Mouse (Mus musculus) left cerebral cortex, postnatal 10 days (tissue): ENCODE results near the gene D930007J09Rik. TPM values are rescaled to one million over a fixed set of nuclear protein-coding genes. Genes with fewer than 3 reads are reported as not detected.
A peak's percentile ranks its signal among the peaks of the same experiment; 100 is the strongest.

Experiments
- DNase-seq, 2 experiments: peaks; one replicate each; pipeline ENCODE4 v3.0.0; 2021 to 2022; ENCODE audit warnings: low spot score in 2 of 2, mixed read lengths in 1 of 2; ENCODE audit errors: extremely low spot score in 1 of 2
- intact Hi-C: fragments of 180-260 bp; cut with DNase I; formaldehyde crosslinking; loops from one replicate; pipeline ENCODE4 v1.15.1; 2025
- total RNA-seq, 2 experiments: library from RNA; stranded (reverse); gene quantifications; 2 replicates each; pipeline ENCODE4 v1.2.3; 2021

Gene D930007J09Rik
- total RNA-seq, 2 experiments from 2014 or later = 1.5 to 2.1 TPM

DNA sequence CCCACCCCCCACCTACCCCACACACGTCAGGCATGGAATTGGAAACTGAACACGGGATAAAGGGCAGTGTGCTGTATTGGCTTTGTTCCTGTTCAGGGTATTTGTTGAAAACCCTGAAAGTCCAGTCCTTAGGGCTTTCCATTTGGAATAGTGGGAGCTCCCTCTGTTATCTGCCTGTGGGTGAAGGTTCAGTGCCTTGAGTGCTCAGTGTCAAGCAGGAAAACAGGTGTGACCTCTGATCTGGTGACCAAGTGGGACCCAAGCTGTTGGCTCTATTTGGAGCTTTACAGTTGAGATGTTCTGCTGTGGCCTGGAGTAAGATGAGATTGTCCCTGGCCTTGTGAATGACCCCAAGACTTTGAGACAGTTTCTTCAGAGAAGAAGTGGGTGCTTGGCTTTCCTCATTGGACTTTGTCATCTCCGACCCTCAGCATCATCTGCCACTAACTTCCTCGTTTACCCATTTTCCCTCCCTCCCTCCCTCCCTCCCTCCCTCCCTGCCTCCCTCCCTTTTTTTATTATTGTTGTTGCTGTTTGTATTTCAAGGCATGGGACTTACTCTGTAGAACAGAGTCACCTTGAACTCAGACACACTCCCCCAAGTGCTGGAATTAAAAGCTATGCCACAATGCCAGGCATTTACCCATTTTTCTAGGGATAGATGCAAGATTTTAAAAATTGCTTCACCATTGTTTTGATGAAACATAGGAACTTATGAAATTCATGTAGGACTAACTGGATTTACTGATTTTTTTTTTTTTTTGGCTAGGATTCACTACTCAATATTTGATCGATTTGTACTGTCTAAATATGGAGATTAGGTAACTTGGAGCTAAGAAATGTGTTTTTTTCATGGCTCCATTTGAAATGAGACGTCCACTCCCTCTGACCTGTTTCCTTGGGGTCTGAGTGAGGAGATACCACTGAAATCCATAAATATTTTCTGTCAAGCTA is 22.0 kb upstream of the D930007J09Rik start:
- intact Hi-C loops = no loop called here
- DNase-seq = no peak

DNA sequence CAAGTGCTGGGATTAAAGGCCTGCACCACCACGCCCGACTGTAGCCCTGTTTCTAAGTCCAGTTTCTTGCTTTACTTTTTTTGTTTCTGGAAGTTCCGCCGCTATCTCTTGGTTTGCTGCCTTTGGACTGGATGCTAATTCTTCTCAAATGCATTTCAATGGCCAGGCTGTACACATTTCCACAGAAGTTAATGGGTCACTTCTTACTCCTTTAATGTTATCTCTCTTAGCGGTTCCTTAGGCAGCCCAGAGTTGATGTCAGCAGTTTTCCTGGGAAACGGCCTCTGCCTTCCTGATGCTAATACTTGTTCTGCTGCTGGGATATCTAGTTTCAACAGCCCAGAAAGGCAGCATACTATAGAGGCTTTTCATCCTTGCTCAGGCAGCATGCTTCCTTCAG is 20.5 kb upstream of the D930007J09Rik start:
- intact Hi-C loops = no loop called here
- DNase-seq = no peak

DNA sequence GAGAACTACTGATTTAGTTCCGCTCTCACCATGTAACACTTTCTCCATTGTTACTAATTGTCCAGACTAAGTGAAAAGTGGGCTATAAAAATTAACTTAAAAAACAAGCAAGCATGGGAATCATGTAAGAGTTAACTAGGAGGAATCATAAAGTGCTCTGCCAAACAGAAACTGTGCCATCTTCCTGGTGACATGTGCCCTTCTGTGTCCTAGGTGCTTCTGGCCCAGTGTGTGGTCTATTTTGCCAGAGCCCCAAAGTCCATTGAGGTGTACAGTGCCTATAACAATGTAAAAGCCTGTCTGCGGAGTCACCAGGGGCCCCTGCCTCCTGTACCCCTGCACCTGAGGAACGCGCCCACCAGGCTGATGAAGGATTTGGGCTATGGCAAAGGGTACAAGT is 19.0 kb upstream of the D930007J09Rik start:
- intact Hi-C loops = no loop called here
- DNase-seq = no peak

DNA sequence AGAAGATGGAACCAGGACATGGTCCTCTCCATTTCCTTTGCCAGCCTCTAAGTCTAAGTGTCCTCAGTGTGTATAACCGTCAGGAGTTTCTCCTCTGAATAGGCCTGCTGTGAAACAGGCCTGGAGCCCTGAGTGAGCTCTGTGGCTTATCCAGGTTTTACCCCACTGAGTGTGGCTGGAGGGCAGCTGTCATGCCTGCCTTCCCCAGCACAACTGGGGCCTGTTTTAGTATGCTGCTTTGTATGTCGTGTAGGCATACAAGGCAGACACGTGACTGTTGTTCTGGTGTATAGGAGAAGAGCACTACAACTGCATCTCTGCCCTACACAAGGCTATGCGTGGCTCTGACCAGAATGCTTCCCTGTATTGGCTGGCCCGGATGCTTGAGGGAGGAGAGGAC is 17.3 kb upstream of the D930007J09Rik start:
- DNase-seq = no peak
- intact Hi-C loops = no loop called here

DNA sequence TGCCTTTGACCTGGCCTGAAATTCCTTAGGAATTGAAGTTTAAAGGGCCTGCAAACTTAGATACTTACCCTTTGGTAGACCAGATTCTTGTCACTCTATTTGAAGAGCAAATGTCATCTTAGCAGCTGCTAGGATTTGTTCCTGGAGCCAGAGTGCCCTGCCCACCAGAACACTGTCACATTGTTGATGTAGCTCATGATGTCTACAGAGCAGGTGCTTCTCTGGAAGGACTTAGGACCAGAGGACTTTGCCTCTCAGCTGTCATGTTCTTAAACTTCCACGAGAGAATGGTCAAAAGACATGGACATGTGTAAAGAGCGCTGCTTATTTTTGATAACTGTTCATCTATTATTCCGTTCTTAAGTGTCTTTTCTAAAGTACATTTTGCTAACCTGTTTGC is 16.6 kb upstream of the D930007J09Rik start:
- DNase-seq = no peak
- intact Hi-C loops = no loop called here

DNA sequence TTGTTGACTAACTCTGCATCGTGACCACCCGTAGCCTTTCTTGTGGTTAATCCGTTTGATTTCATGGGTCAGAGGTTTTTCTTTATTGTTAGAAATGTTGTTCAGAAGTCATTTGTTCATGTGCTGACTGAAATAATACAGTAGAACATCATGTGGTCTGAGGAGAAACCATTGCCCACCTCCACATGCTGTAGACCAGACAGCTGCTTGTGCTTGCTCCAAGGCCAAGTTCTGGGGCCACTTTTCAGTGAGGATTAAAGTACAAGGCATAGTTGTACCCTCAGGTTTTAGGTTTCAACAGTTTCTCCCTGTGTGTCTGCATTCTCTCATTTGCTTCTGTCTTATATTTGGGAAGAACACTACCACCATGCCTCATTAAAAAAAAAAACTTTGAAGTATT is 5.0 kb upstream of the D930007J09Rik start:
- intact Hi-C loops = no loop called here
- no peak for DNase-seq

DNA sequence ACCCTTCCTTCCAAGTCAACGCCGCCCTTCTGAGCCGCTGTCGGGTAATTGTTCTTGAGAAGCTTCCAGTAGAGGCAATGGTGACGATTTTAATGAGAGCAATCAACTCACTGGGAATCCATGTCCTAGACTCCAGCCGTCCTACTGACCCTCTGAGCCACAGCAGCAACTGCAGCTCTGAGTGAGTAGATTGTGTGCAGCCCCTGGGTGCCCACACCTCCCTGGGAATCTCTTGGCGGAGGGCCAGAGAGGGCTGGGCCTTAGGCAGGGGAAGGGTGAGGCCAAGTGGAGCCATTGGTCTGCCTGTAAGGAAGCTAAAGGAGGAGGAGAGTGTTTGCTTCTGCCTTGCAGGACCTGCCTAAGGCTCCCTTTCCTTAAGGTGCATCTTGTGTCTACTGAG is 4.2 kb upstream of the D930007J09Rik start:
- intact Hi-C loops = no loop called here
- DNase-seq = peak in 1 of 2 experiments; percentile 62

DNA sequence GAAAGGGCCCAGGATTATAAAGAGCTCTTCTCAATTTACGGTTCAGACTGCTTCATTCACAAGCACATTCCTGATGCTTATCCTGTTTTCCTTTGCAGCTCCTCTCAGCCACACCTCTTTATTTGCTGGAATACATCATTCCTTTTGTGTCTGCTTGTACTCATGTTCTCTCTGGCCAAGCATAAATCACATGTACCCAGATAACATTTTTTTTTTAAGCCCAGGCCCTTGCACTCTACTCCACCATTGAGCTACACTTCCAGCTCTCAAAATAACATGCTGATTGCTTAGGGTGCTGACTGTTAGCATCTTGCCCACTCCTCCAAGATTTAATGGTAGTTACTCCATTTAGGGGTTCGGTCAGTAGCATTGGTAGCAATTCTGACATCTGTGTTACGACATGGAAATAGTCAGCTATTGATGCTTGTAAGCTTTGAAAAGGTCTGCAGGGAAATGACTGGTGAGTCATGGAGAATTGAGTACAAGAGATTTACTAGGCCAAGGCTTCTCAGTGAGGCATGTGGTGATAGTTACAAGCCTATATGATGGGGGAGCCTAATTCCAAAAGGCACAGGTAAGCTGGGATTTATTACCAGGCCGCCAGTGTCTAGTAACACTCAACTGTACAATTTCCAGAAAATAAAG is 1.2 kb upstream of the D930007J09Rik start:
- intact Hi-C loops = no loop called here
- no peak for DNase-seq

DNA sequence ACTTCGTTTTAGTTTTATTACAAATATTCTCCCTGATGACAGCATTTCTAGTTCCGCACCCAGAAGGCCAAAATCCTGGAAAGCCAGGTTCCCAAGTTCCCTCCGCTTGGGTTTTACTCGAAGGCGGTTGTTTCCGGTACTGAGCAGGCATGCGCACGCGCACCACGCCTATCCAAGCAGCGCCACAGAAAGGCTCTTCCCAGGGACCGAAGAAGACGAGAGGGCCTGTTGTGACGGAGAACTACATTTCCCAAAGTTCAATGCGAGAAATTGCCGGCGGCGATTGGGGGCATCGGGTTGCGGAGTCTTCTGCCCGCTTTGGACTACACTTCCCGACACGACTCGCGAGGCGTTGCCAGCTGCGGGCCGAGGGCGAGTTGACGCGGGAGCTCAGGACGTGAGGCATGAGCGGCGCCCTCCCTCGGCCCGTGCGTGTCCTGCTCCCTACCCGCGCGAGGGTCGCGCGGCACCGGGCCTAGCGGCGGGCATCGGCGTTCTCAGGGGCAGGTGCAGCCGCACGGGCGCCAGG is 892 bp downstream of the D930007J09Rik start, which contains the start of gene Wrnip1:
TSS of gene Wrnip1 (plus strand) at position 346 of the 529 bp plus-strand sequence.
- peak; percentile 99 for DNase-seq
- intact Hi-C loops = no loop called here

DNA sequence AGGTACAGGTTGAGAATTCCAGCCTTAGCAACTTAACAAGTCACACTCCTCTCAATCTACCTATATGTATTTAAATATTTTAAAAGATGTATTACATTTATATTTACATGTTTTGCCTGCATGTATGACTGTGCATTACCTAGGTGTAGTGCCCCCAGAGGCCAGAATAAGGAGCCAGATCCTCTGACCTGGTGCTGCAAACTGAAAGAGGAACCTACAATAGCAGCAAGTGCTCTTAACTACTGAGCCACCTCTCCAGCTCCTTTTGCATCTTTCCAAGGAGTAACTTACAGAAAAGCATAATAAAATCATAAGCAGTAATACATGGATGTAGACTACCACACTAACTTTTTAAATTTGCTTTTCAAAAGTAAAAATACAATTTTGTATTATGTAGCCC is 1.8 kb downstream of the D930007J09Rik start:
- intact Hi-C loops = no loop called here
- DNase-seq = peak in 1 of 2 experiments; percentile 30

DNA sequence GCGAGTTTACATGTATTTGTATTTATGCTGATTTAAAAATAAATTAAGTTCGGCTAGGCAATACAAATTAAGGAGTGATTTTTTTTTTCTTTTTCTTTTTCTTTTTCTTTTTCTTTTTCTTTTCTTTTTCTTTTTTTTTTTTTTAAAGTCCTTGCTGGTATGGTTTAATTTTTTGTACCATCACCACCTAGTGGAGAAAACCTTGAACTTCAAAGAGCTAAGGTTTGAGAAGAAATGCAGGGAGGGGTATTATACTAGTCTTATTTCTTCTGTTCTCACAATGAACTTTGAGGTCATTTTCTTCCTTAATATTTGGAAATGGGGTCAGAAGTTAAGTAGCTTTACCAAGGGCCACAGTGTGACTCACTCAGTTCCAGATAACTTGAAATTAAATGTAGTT is 3.5 kb downstream of the D930007J09Rik start:
- DNase-seq = no peak
- intact Hi-C loops = no loop called here

DNA sequence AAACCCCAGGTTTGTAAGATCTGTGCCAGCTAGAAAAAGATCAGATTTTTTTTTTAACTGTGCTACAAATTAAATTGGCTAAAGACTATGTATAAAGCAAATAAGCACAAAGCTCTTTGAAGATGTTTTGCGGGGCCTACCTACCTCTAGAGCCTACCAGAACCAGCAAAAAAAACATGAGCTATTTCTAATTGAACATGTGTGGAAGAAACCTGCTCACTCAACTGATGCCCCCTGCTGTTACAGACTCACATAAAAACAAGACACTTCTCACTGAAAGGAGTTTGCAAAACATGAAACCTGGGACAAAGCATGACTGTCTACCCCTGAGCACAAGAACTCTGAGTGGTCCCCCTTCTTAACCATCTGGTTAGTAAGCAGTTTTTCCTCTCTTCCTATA is 5.6 kb downstream of the D930007J09Rik start:
- intact Hi-C loops = no loop called here
- no peak for DNase-seq

DNA sequence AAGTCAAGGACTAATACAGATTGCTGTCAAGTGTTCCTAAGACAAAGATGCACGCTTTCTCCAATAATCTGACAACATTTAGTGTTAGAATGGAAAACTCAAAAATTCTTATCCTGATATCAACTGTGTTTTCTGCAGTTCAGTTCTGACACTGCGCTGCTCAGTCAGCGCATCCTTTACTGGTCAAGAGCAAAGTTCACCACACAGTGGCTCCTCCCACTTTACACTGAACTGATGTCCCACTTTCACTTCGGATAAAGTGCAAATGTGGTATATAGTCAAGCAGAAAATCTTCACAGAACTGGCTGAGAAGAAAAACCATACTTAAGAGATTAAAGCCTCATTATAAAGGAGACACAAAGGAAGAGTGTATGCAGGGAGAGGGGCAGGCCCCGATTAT is 7.5 kb downstream of the D930007J09Rik start:
- intact Hi-C loops = no loop called here
- no peak for DNase-seq

DNA sequence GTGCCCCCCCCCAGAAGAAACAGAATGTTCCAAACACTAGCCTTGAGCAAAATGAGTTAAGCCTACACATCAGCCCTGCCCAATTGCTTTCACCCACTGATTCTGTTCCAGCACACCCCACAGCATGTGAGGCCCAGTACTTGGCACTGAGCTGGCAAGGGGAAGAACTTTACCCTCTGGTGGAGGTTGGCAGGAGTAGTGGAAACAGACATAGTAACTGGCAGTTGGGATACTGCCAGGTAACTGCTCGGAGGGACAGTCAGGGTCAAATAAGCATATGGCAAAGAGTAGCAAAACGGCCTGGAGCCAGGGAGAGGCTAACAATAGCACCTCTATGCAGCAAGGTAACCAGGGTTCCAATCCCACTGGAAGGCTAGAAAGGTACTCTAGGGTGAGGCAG is 8.0 kb downstream of the D930007J09Rik start:
- intact Hi-C loops = no loop called here
- no peak for DNase-seq

DNA sequence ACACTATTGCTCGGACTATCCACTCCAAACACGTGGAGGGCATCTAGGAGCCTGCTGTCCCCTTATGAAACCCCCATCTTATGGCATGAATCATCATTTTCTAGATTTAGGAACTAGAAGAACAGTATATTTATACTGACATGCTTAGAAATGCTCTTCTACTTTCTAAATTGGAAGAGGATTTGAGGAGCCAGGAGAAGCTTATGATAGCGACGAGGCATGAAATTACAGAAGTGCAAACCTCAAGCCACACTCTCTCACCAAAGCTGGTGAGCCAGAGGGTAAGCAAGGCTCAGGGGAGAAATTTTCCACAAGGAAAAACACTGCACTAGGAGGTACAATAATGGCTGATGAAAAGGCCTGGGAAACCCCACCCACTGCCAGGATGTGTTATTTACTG is 12.9 kb downstream of the D930007J09Rik start:
- no peak for DNase-seq
- intact Hi-C loops = loop anchor here (10.0 kb wide), 1 partner anchor 995 kb away; no protein-coding TSS in a partner anchor

DNA sequence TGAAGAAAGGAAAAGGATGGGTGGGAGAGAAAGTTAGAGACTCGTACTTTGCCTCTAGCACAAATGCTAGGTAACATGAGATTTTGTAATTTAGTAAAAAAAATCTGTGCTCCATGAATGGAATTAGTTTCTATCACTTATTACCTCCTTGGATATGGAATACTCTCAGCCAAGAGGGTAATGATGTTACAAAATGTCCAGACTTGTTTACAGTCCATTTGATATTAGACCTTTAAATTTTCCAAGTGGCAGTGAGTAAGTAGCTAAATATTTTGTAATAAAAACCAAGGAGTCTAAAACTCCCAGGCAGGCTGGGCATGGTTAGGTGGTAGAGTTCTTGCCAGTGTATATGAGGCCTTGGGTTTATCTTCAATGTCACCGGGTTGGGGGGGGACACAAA is 15.1 kb downstream of the D930007J09Rik start:
- DNase-seq = no peak
- intact Hi-C loops = loop anchor here (10.0 kb wide), 1 partner anchor 993 kb away; no protein-coding TSS in a partner anchor

DNA sequence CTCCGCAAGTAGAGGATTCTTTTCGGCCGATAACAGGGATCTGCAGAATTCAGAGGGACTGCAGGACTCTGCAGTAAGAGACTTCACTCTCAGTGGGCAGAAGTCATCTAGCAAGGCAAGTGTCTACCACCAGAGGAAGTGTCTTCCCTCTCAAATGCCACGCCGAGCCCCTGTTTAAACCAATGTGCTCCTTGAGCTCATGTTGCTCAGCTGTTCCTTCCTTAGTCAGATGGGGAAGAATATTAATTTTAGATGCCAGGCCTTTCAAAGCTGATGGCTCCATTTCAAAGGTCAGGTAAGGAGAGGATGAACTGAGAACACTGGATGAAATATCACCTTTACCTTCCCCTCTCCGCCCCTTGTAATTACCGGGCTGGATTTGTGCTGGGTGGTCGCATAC is 18.8 kb downstream of the D930007J09Rik start, which contains the start of gene Mylk4:
TSS of gene Mylk4 (minus strand) at position 139 of the 400 bp plus-strand sequence.
- no peak for DNase-seq
- intact Hi-C loops = loop anchor here (10.0 kb wide), 1 partner anchor 989 kb away; no protein-coding TSS in a partner anchor

DNA sequence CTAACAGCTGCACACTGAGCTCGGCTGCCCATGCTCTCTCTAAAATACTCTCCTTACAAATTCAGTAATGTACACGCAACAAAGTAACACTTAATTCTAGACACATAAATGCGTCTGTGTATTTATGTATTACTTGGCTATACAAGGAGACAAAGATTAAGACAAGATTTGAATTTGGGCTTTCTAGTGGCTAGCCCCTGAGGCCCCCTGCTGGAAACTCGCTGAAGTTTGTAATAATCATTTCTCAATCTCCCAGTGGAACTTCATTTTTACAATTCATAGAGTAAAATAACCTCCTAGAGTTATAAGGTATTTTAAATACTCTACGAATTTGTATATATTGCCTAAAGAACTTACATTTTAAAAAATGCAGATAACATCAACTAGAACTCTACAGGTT is 19.6 kb downstream of the D930007J09Rik start:
- no peak for DNase-seq
- intact Hi-C loops = loop anchor here (10.0 kb wide), 1 partner anchor 988 kb away; no protein-coding TSS in a partner anchor

DNA sequence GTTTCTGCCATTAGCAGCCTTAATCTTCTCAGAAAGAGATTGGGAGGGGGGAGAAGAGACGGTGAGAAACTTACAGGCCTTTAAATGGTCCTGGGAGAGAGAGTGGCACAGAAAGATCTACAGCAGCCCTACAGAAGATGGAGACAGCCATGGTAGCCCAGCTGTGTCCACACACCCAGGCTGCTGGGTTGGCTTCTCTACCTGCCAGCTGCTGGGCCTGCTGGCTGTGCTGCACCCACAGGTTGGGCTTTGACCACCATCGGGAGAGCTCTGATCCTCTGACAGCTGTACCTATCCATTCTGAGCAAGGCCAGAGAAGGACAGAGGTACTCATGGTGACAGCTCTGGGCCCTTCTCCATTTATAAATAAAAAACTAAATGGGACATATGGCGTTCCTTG is 23.8 kb downstream of the D930007J09Rik start:
- intact Hi-C loops = no loop called here
- no peak for DNase-seq

DNA sequence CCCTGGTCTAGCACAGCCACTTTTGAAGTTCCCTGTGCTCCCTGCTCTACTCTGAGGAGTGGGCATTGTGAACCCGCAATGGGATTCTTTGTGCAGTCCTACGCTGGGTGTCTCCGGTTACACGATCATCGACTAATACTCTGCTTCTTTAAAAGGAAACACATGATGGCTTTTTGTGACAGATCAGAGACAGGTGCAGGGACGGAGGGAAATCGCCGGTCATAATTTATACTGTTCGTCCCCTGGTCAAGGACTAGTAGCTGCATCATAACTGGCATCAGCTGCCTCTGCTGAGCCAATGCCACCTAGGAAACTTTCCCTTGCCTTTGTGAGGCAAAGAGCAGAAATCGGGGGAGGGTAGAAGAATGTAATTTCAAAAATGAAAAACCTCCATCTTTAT is 26.3 kb downstream of the D930007J09Rik start:
- intact Hi-C loops = no loop called here

More for the DNA sequence above, 26.3 kb downstream of the D930007J09Rik start:
- no peak for DNase-seq
